Mouse (Mus musculus) MEL (cell line): ENCODE measurements around the gene Dctn1.

Source experiments
- BHLHE40 ChIP-seq: IDR thresholded peaks from 2 replicates; pipeline ENCODE4 v1.6.1; 2012; ENCODE audit warnings: low read depth, mild to moderate bottlenecking, inconsistent platforms, low read length, improper control_type of control experiment, borderline replicate concordance
- CTCF ChIP-seq, 3 experiments: IDR thresholded peaks in 2 of 3; conservative IDR thresholded peaks in 1 of 3; 2 replicates each; pipeline ENCODE4 v1.5.1; 2011 to 2012; ENCODE audit warnings: low read length in 3 of 3, low read depth in 2 of 3, mild to moderate bottlenecking in 2 of 3, improper control_type of control experiment in 1 of 3, inconsistent platforms in 1 of 3, mixed read lengths in 1 of 3, moderate library complexity in 1 of 3; ENCODE audit not compliant: control insufficient read depth in 1 of 3, insufficient read depth in 1 of 3, poor library complexity in 1 of 3, severe bottlenecking in 1 of 3
- EP300 ChIP-seq, 2 experiments: IDR thresholded peaks; 2 replicates each; pipeline ENCODE4 v1.6.1; 2011; ENCODE audit warnings: improper control_type of control experiment in 2 of 2, low read length in 2 of 2, low read depth in 1 of 2, mild to moderate bottlenecking in 1 of 2
- ETS1 ChIP-seq: IDR thresholded peaks from 2 replicates; pipeline ENCODE4 v1.6.1; 2012; ENCODE audit warnings: low read depth, mild to moderate bottlenecking, inconsistent platforms, low read length, improper control_type of control experiment, moderate library complexity
- GATA1 ChIP-seq: IDR thresholded peaks from 2 replicates; pipeline ENCODE4 v1.6.1; 2011; ENCODE audit warnings: low read depth, low read length, improper control_type of control experiment
- HCFC1 ChIP-seq: IDR thresholded peaks from 2 replicates; pipeline ENCODE4 v1.6.1; 2012; ENCODE audit warnings: low read depth, mild to moderate bottlenecking, inconsistent platforms, low read length, improper control_type of control experiment, moderate library complexity
- MEF2A ChIP-seq: IDR thresholded peaks from 2 replicates; pipeline ENCODE4 v1.6.1; 2014; ENCODE audit warnings: low read depth, mild to moderate bottlenecking, inconsistent platforms, low read length, improper control_type of control experiment; ENCODE audit not compliant: poor library complexity, insufficient replicate concordance, severe bottlenecking; ENCODE audit errors: extremely low read depth
- NELFE ChIP-seq: IDR thresholded peaks from 2 replicates; pipeline ENCODE4 v1.6.1; 2011; ENCODE audit warnings: low read depth, low read length, improper control_type of control experiment
- NRF1 ChIP-seq: IDR thresholded peaks from 2 replicates; pipeline ENCODE4 v1.6.1; 2014; ENCODE audit warnings: low read depth, mild to moderate bottlenecking, inconsistent platforms, low read length, improper control_type of control experiment, moderate library complexity; ENCODE audit not compliant: poor library complexity, insufficient read depth, severe bottlenecking
- POLR2A ChIP-seq, 2 experiments: IDR thresholded peaks; 2 replicates each; pipeline ENCODE4 v1.6.1; 2011 to 2012; ENCODE audit warnings: low read length in 2 of 2, mild to moderate bottlenecking in 2 of 2, control low read depth in 1 of 2, improper control_type of control experiment in 1 of 2, low read depth in 1 of 2, moderate library complexity in 1 of 2; ENCODE audit not compliant: control insufficient read depth in 1 of 2, insufficient read depth in 1 of 2, poor library complexity in 1 of 2
- POLR2AphosphoS2 ChIP-seq: IDR thresholded peaks from 2 replicates; pipeline ENCODE4 v1.6.1; 2011; ENCODE audit warnings: low read length, improper control_type of control experiment
- TAL1 ChIP-seq: IDR thresholded peaks from 2 replicates; pipeline ENCODE4 v1.6.1; 2012; ENCODE audit warnings: mild to moderate bottlenecking, inconsistent platforms, low read length, moderate library complexity, mixed read lengths
- USF1 ChIP-seq: IDR thresholded peaks from 2 replicates; pipeline ENCODE4 v1.6.1; 2014; ENCODE audit warnings: low read depth, mild to moderate bottlenecking, inconsistent platforms, low read length, improper control_type of control experiment, moderate library complexity
- USF2 ChIP-seq, 2 experiments: IDR thresholded peaks; 2 replicates each; pipeline ENCODE4 v1.6.1; 2011 to 2012; ENCODE audit warnings: improper control_type of control experiment in 2 of 2, low read length in 2 of 2, borderline replicate concordance in 1 of 2, inconsistent platforms in 1 of 2, low read depth in 1 of 2, mild to moderate bottlenecking in 1 of 2; ENCODE audit not compliant: insufficient read depth in 1 of 2

DNA sequence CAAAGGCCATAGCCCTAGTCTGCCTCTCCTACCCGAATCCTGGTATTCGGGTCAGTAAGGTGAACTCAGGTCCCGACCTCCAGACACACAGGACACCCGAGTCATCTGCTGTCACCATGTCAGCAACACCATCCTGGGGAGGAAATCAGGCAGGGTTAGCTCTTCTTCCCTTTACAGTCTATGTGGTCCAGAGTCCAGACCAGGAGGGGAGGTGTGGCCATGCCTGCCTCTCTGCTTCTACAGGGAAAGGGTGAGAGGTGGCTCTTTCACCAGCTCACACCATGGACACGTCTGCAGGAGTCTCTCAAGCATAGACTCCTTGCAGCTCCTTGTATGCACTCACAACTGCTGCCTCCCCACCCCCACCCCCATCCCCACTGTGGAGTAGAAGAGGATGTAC lies 12.2 kb upstream of the Dctn1 start:
- TF ChIP-seq EP300 (IDR thresholded peaks at IDR 0.05; ENCODE audit: low read depth in 1 of 2, low read length in 2 of 2): no peak
- no peak for TF ChIP-seq CTCF (IDR thresholded peaks at IDR 0.05 in 2 of 3, conservative IDR thresholded peaks at IDR 0.05 in 1 of 3; ENCODE audit: control insufficient read depth in 1 of 3, insufficient read depth in 1 of 3, low read depth in 2 of 3, low read length in 3 of 3, poor library complexity in 1 of 3, severe bottlenecking in 1 of 3)
- TF ChIP-seq USF2 (IDR thresholded peaks at IDR 0.05; ENCODE audit: borderline replicate concordance in 1 of 2, insufficient read depth in 1 of 2, low read depth in 1 of 2, low read length in 2 of 2): no peak
- no peak for TF ChIP-seq NELFE
- no peak for TF ChIP-seq ETS1
- TF ChIP-seq HCFC1: no peak
- no peak for TF ChIP-seq BHLHE40
- no peak for TF ChIP-seq POLR2AphosphoS2
- TF ChIP-seq GATA1: no peak
- TF ChIP-seq MEF2A: no peak
- no peak for TF ChIP-seq USF1
- TF ChIP-seq NRF1: no peak
- TF ChIP-seq TAL1: no peak
- TF ChIP-seq POLR2A (IDR thresholded peaks at IDR 0.05; ENCODE audit: control insufficient read depth in 1 of 2, insufficient read depth in 1 of 2, low read depth in 1 of 2, low read length in 2 of 2, poor library complexity in 1 of 2): no peak
